Mouse (Mus musculus): ENCODE results near the gene Slc24a4. TPM values are rescaled to one million over a fixed set of nuclear protein-coding genes. Genes with fewer than 3 reads are reported as not detected.

Slc24a4 gene
- polyA plus RNA-seq, 1 experiment from 2014 or later: 0.20 TPM

DNA sequence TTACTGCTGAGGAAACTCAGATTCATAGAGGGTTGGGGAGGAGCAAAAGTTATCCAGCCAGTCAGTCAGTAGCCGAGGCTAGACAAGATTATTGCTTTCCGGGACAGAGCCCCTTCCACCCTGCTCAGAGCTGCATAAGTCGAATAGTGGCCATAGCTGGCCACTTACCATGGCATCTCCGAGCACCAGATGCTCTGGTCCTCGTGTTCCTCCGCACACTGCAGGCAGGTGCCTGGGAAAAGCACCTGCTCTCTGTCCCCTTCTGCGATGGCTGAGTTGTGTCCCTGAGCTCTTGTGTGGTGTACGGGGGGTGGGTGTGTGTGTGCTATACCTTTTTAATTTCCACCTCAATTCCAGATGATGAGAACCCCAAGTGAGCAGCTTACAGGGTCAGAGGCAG lies 167.1 kb downstream of the Slc24a4 start:
- H3K36me3 ChIP-seq (replicated peaks): no peaks in the 10 kb centered on the region
- H3K9ac ChIP-seq: no peak overlapping the region
- no peak for ATAC-seq (ENCODE audit: insufficient read depth)
- no peaks in the 10 kb centered on the region for H3K27me3 ChIP-seq
- WGBS (ENCODE audit: insufficient replicate concordance): 63% methylated on average over 8 of the region's 8 CpGs
- H3K4me1 ChIP-seq (replicated peaks): peaks cover 61% of the 10 kb centered on the region
- H3K4me2 ChIP-seq: no peak overlapping the region
- no peaks in the 10 kb centered on the region for H3K9me3 ChIP-seq (replicated peaks)
- no peak overlapping the region for H3K4me3 ChIP-seq (replicated peaks)
- H3K27ac ChIP-seq (replicated peaks): no peak overlapping the region

GRCm38 (mm10) chr12:102296361-102296760 lies 167.8 kb downstream of the Slc24a4 start:
- no peak overlapping the region for H3K4me3 ChIP-seq (replicated peaks)
- no peak overlapping the region for H3K27ac ChIP-seq (replicated peaks)
- no peak overlapping the region for H3K4me2 ChIP-seq
- H3K9me3 ChIP-seq (replicated peaks): no peaks in the 10 kb centered on the region
- peaks cover 56% of the 10 kb centered on the region for H3K4me1 ChIP-seq (replicated peaks)
- ATAC-seq (ENCODE audit: insufficient read depth): no peak
- 49% methylated on average over 1 of the region's 1 CpGs for WGBS (ENCODE audit: insufficient replicate concordance)
- H3K36me3 ChIP-seq (replicated peaks): no peaks in the 10 kb centered on the region
- no peak overlapping the region for H3K9ac ChIP-seq
- no peaks in the 10 kb centered on the region for H3K27me3 ChIP-seq

GRCm38 (mm10) chr12:102296967-102297366 lies 168.4 kb downstream of the Slc24a4 start:
- Histone ChIP-seq H3K36me3 (replicated peaks) (no peaks in the 10 kb centered on the region), H3K9ac (no peak overlapping the region), H3K4me1 (replicated peaks) (peaks cover 57% of the 10 kb centered on the region), H3K27ac (replicated peaks) (no peak overlapping the region), H3K27me3 (no peaks in the 10 kb centered on the region), H3K9me3 (replicated peaks) (no peaks in the 10 kb centered on the region), H3K4me2 (no peak overlapping the region), H3K4me3 (replicated peaks) (no peak overlapping the region)
- ATAC-seq (ENCODE audit: insufficient read depth): no peak
- WGBS (ENCODE audit: insufficient replicate concordance): 49% methylated on average over 4 of the region's 4 CpGs

DNA sequence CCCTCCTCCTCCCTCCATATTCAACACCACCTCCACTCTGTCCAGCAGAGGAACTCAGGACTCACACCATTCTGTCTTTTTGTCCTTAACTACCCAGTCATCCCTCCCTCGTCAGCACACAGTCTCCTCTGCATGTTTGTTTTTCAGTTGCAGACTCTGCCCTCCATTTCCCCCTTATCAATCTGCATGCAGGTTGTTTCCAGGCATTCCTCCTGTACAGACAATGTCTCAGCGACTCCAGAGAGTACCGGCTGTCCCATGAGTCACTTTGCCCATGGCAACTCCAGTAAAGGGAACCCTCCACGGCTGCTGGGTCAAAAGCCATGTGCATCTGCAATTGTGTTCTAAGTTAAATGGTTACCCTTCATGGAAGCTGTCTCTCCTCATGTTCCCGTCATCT lies 170.7 kb downstream of the Slc24a4 start:
- ATAC-seq (ENCODE audit: insufficient read depth): no peak
- peaks cover 73% of the 10 kb centered on the region for H3K4me1 ChIP-seq (replicated peaks)
- H3K4me3 ChIP-seq (replicated peaks): no peak overlapping the region
- 21% methylated on average over 5 of the region's 5 CpGs for WGBS (ENCODE audit: insufficient replicate concordance)
- no peaks in the 10 kb centered on the region for H3K36me3 ChIP-seq (replicated peaks)
- H3K27ac ChIP-seq (replicated peaks): no peak overlapping the region
- no peaks in the 10 kb centered on the region for H3K9me3 ChIP-seq (replicated peaks)
- H3K9ac ChIP-seq: no peak overlapping the region
- H3K4me2 ChIP-seq: no peak overlapping the region
- no peaks in the 10 kb centered on the region for H3K27me3 ChIP-seq

- ATAC-seq (ENCODE audit: insufficient read depth): no peak
- Histone ChIP-seq H3K27ac (replicated peaks) (no peak overlapping the region), H3K4me2 (no peak overlapping the region), H3K27me3 (no peaks in the 10 kb centered on the region), H3K4me3 (replicated peaks) (no peak overlapping the region), H3K9ac (no peak overlapping the region), H3K9me3 (replicated peaks) (no peaks in the 10 kb centered on the region), H3K4me1 (replicated peaks) (peaks cover 75% of the 10 kb centered on the region), H3K36me3 (replicated peaks) (no peaks in the 10 kb centered on the region)
- WGBS (ENCODE audit: insufficient replicate concordance): 17% methylated on average over 1 of the region's 1 CpGs
Measured at GRCm38 (mm10) chr12:102301585-102301984, 173.1 kb downstream of the Slc24a4 start.

GRCm38 (mm10) chr12:102302322-102302721 lies 173.8 kb downstream of the Slc24a4 start:
- H3K4me3 ChIP-seq (replicated peaks): no peak overlapping the region
- no peaks in the 10 kb centered on the region for H3K27me3 ChIP-seq
- WGBS (ENCODE audit: insufficient replicate concordance): 43% methylated on average over 9 of the region's 9 CpGs
- no peak for ATAC-seq (ENCODE audit: insufficient read depth)
- no peak overlapping the region for H3K9ac ChIP-seq
- H3K27ac ChIP-seq (replicated peaks): no peak overlapping the region; the same call in 1 of the 2 replicates
- peaks cover 73% of the 10 kb centered on the region for H3K4me1 ChIP-seq (replicated peaks)
- no peaks in the 10 kb centered on the region for H3K36me3 ChIP-seq (replicated peaks)
- H3K4me2 ChIP-seq: no peak overlapping the region
- H3K9me3 ChIP-seq (replicated peaks): no peaks in the 10 kb centered on the region

DNA sequence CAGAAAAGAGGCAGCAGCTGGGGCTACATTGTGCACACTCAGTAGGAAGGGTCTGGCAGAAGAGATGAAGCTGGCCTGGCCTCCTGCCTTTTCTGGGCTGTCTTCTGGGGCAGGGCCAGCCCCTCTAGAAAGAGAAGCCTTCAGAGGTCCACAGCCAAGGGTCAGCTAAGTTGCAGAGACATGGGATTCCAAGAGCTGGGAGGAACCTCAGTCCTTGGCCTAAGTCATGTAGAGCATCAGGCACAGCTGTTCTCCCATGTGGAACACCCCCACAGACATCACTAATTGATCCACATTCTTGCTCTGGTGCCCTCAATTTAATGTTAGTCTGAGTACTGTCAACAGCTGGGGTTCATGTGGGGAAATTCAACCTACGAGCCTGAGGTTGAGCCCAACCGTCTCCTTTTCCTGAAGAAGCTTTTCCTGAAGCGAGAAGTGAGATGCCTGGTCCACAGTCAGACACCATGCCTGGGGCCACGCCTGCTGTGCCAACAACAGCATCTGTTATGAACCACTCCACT lies 174.4 kb downstream of the Slc24a4 start:
- no peak overlapping the region; the same call in 1 of the 2 replicates for H3K27ac ChIP-seq (replicated peaks)
- WGBS (ENCODE audit: insufficient replicate concordance): 52% methylated on average over 4 of the region's 4 CpGs
- H3K4me3 ChIP-seq (replicated peaks): no peak overlapping the region
- no peaks in the 10 kb centered on the region for H3K9me3 ChIP-seq (replicated peaks)
- H3K4me2 ChIP-seq: no peak overlapping the region
- H3K9ac ChIP-seq: no peak overlapping the region
- H3K4me1 ChIP-seq (replicated peaks): peaks cover 74% of the 10 kb centered on the region
- no peaks in the 10 kb centered on the region for H3K27me3 ChIP-seq
- ATAC-seq (ENCODE audit: insufficient read depth): no peak
- H3K36me3 ChIP-seq (replicated peaks): no peaks in the 10 kb centered on the region

GRCm38 (mm10) chr12:102303867-102304266 lies 175.3 kb downstream of the Slc24a4 start:
- H3K27ac ChIP-seq (replicated peaks): no peak overlapping the region
- no peak overlapping the region for H3K4me3 ChIP-seq (replicated peaks)
- H3K9me3 ChIP-seq (replicated peaks): no peaks in the 10 kb centered on the region
- H3K36me3 ChIP-seq (replicated peaks): no peaks in the 10 kb centered on the region
- WGBS (ENCODE audit: insufficient replicate concordance): 45% methylated on average over 7 of the region's 7 CpGs
- H3K27me3 ChIP-seq: no peaks in the 10 kb centered on the region
- no peak overlapping the region for H3K4me2 ChIP-seq
- ATAC-seq (ENCODE audit: insufficient read depth): no peak
- H3K9ac ChIP-seq: no peak overlapping the region
- H3K4me1 ChIP-seq (replicated peaks): peaks cover 74% of the 10 kb centered on the region

DNA sequence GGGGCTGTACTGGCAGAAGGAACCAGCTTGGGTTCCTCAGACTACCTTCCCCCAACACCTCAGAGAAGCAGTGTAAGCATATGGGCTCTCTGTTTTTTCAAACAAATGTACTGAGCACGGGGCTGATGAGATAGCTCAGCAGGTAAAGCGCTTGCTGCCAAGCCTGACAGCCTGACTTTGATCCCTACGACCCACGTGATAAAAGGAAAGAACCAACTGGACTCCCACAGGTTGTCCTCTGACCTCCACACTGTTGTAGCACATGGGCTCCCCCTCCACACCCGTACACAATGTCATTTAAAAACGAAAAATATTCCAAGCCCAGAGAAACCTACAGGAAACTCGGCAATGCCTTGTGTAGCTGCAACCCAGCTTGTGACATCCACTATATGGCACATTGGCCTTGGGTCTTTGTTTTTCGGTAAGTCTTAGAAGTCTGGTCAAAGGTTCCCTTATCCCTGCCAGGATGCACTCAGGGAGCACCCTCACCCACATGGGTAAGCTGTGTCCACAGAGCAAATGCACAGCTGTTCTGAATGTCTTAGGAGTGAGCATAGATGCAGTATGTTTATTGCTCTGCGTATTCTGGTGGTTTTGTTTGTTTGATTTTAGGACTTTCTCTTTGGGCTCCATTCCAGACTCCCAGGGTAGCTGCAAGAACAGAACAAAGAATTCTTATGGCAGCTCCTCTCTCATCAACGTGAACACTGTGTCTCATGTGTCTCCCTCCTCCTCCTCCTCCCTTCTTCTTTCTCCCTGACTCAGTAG lies 176.7 kb downstream of the Slc24a4 start:
- ATAC-seq (ENCODE audit: insufficient read depth): peak; percentile 74
- H3K9ac ChIP-seq: no peak overlapping the region
- H3K9me3 ChIP-seq (replicated peaks): no peaks in the 10 kb centered on the region
- H3K4me1 ChIP-seq (replicated peaks): peaks cover 73% of the 10 kb centered on the region
- WGBS (ENCODE audit: insufficient replicate concordance): 56% methylated on average over 10 of the region's 10 CpGs
- H3K4me2 ChIP-seq: peak overlapping the region; percentile 13; the same call in 1 of the 2 replicates
- H3K27me3 ChIP-seq: no peaks in the 10 kb centered on the region
- H3K4me3 ChIP-seq (replicated peaks): no peak overlapping the region
- H3K36me3 ChIP-seq (replicated peaks): no peaks in the 10 kb centered on the region
- H3K27ac ChIP-seq (replicated peaks): peak overlapping the region; percentile 62; the same call in 1 of the 2 replicates

DNA sequence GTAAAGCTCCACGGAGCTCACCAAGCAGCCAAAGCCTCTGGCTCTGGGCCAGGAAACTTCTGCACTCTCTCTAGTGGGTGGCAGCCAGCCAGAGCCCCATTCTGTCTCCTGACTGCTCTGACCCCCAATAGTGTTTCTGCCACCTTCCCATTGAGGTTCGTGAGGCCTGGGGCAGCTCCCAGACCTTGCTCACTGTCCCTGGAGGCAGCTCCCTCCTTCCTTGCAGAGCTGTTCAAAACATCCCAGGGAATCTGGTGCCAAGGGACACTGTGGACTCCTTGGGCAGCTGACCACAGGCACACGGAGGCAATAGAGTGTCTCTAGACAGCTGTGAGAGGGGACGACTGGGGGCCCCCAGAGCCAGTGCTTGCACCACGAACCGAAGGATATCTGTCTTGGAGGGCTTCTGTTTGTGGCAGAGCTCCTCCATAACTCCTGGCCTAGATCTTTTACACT lies 179.5 kb downstream of the Slc24a4 start:
- Histone ChIP-seq H3K4me2 (no peak overlapping the region), H3K4me3 (replicated peaks) (no peak overlapping the region), H3K27ac (replicated peaks) (peak overlapping the region; percentile 48; the same call in 1 of the 2 replicates), H3K9ac (no peak overlapping the region), H3K27me3 (no peaks in the 10 kb centered on the region), H3K36me3 (replicated peaks) (peaks cover 8% of the 10 kb centered on the region), H3K4me1 (replicated peaks) (peaks cover 56% of the 10 kb centered on the region), H3K9me3 (replicated peaks) (no peaks in the 10 kb centered on the region)
- 57% methylated on average over 6 of the region's 6 CpGs for WGBS (ENCODE audit: insufficient replicate concordance)
- ATAC-seq (ENCODE audit: insufficient read depth): no peak; the same call in 1 of the 2 replicates

GRCm38 (mm10) chr12:102308457-102309011 lies 180.0 kb downstream of the Slc24a4 start:
- no peak overlapping the region for H3K4me2 ChIP-seq
- H3K4me1 ChIP-seq (replicated peaks): peaks cover 51% of the 10 kb centered on the region
- WGBS (ENCODE audit: insufficient replicate concordance): 41% methylated on average over 16 of the region's 16 CpGs
- H3K27me3 ChIP-seq: no peaks in the 10 kb centered on the region
- H3K9ac ChIP-seq: no peak overlapping the region
- no peaks in the 10 kb centered on the region for H3K9me3 ChIP-seq (replicated peaks)
- no peak overlapping the region for H3K4me3 ChIP-seq (replicated peaks)
- H3K36me3 ChIP-seq (replicated peaks): peaks cover 13% of the 10 kb centered on the region
- ATAC-seq (ENCODE audit: insufficient read depth): peak; percentile 48
- H3K27ac ChIP-seq (replicated peaks): peak overlapping the region; percentile 48; the same call in 1 of the 2 replicates
